Mouse (Mus musculus) MEL (cell line): ENCODE measurements around the gene Tmem132b. TPM values are rescaled to one million over a fixed set of nuclear protein-coding genes. Genes with fewer than 3 reads are reported as not detected.

ENCODE experiments used
- DNase-seq: peaks from one replicate; pipeline ENCODE4 v3.0.0; 2011; ENCODE audit warnings: low read depth, low spot score
- H3K27ac ChIP-seq: 2 replicates; pipeline ENCODE4 v1.5.1; 2012; ENCODE audit warnings: low read depth, mild to moderate bottlenecking, control low read depth, low read length, moderate library complexity; ENCODE audit not compliant: control insufficient read depth
- H3K27me3 ChIP-seq, 2 experiments: fragments of 150-350 bp in 1 of 2; sonication (generic) in 1 of 2; 2 replicates each; pipeline ENCODE4 v1.6.1; 2012; ENCODE audit warnings: low read length in 2 of 2, mild to moderate bottlenecking in 2 of 2, improper control_type of control experiment in 1 of 2, moderate library complexity in 1 of 2; ENCODE audit not compliant: insufficient read depth in 2 of 2, control insufficient read depth in 1 of 2
- H3K36me3 ChIP-seq, 2 experiments: 2 replicates each; pipeline ENCODE4 v1.6.1; 2012 to 2014; ENCODE audit warnings: low read length in 2 of 2, improper control_type of control experiment in 1 of 2, inconsistent platforms in 1 of 2, mild to moderate bottlenecking in 1 of 2; ENCODE audit not compliant: insufficient read depth in 2 of 2, control insufficient read depth in 1 of 2
- H3K4me1 ChIP-seq, 2 experiments: fragments of 150-350 bp in 1 of 2; sonication (generic) in 1 of 2; 2 replicates each; pipeline ENCODE4 v1.6.1; 2012; ENCODE audit warnings: low read length in 2 of 2, improper control_type of control experiment in 1 of 2, mild to moderate bottlenecking in 1 of 2; ENCODE audit not compliant: insufficient read depth in 2 of 2, control insufficient read depth in 1 of 2
- H3K4me3 ChIP-seq, 2 experiments: fragments of 150-350 bp in 1 of 2; sonication (generic) in 1 of 2; 2 replicates each; pipeline ENCODE4 v1.5.1; 2012; ENCODE audit warnings: low read depth in 2 of 2, low read length in 2 of 2, mild to moderate bottlenecking in 2 of 2, moderate library complexity in 2 of 2, control low read depth in 1 of 2, improper control_type of control experiment in 1 of 2; ENCODE audit not compliant: control insufficient read depth in 1 of 2, insufficient read depth in 1 of 2
- H3K79me2 ChIP-seq: 2 replicates; pipeline ENCODE4 v1.6.1; 2012; ENCODE audit warnings: mild to moderate bottlenecking, low read length, moderate library complexity; ENCODE audit not compliant: control insufficient read depth, poor library complexity, insufficient read depth
- H3K9ac ChIP-seq: 2 replicates; pipeline ENCODE4 v1.6.1; 2012; ENCODE audit warnings: low read depth, mild to moderate bottlenecking, control low read depth, low read length, moderate library complexity; ENCODE audit not compliant: control insufficient read depth, poor library complexity, severe bottlenecking
- H3K9me3 ChIP-seq: fragments of 150-350 bp; sonication (generic); replicated peaks from 2 replicates; pipeline ENCODE4 v1.6.1; 2012; ENCODE audit warnings: mild to moderate bottlenecking, low read length, improper control_type of control experiment, moderate library complexity; ENCODE audit not compliant: insufficient read depth
- CTCF ChIP-seq, 3 experiments: IDR thresholded peaks in 2 of 3; conservative IDR thresholded peaks in 1 of 3; 2 replicates each; pipeline ENCODE4 v1.5.1; 2011 to 2012; ENCODE audit warnings: low read length in 3 of 3, low read depth in 2 of 3, mild to moderate bottlenecking in 2 of 3, improper control_type of control experiment in 1 of 3, inconsistent platforms in 1 of 3, mixed read lengths in 1 of 3, moderate library complexity in 1 of 3; ENCODE audit not compliant: control insufficient read depth in 1 of 3, insufficient read depth in 1 of 3, poor library complexity in 1 of 3, severe bottlenecking in 1 of 3
- E2F4 ChIP-seq: IDR thresholded peaks from 2 replicates; pipeline ENCODE4 v1.6.1; 2011; ENCODE audit warnings: low read depth, low read length, improper control_type of control experiment, borderline replicate concordance
- ELF1 ChIP-seq: IDR thresholded peaks from 2 replicates; pipeline ENCODE4 v1.6.1; 2014; ENCODE audit warnings: low read depth, mild to moderate bottlenecking, inconsistent platforms, low read length, improper control_type of control experiment, moderate library complexity
- EP300 ChIP-seq, 2 experiments: IDR thresholded peaks; 2 replicates each; pipeline ENCODE4 v1.6.1; 2011; ENCODE audit warnings: improper control_type of control experiment in 2 of 2, low read length in 2 of 2, low read depth in 1 of 2, mild to moderate bottlenecking in 1 of 2
- ETS1 ChIP-seq: IDR thresholded peaks from 2 replicates; pipeline ENCODE4 v1.6.1; 2012; ENCODE audit warnings: low read depth, mild to moderate bottlenecking, inconsistent platforms, low read length, improper control_type of control experiment, moderate library complexity
- GATA1 ChIP-seq: IDR thresholded peaks from 2 replicates; pipeline ENCODE4 v1.6.1; 2011; ENCODE audit warnings: low read depth, low read length, improper control_type of control experiment
- HCFC1 ChIP-seq: IDR thresholded peaks from 2 replicates; pipeline ENCODE4 v1.6.1; 2012; ENCODE audit warnings: low read depth, mild to moderate bottlenecking, inconsistent platforms, low read length, improper control_type of control experiment, moderate library complexity
- JUND ChIP-seq: IDR thresholded peaks from 2 replicates; pipeline ENCODE4 v1.6.1; 2011; ENCODE audit warnings: low read depth, mild to moderate bottlenecking, improper control_type of control experiment, low read length
- MAX ChIP-seq: IDR thresholded peaks from 2 replicates; pipeline ENCODE4 v1.6.1; 2011; ENCODE audit warnings: low read length, improper control_type of control experiment
- MAZ ChIP-seq: IDR thresholded peaks from 2 replicates; pipeline ENCODE4 v1.6.1; 2012; ENCODE audit warnings: low read depth, mild to moderate bottlenecking, inconsistent platforms, low read length, improper control_type of control experiment
- NELFE ChIP-seq: IDR thresholded peaks from 2 replicates; pipeline ENCODE4 v1.6.1; 2011; ENCODE audit warnings: low read depth, low read length, improper control_type of control experiment
- POLR2A ChIP-seq, 2 experiments: IDR thresholded peaks; 2 replicates each; pipeline ENCODE4 v1.6.1; 2011 to 2012; ENCODE audit warnings: low read length in 2 of 2, mild to moderate bottlenecking in 2 of 2, control low read depth in 1 of 2, improper control_type of control experiment in 1 of 2, low read depth in 1 of 2, moderate library complexity in 1 of 2; ENCODE audit not compliant: control insufficient read depth in 1 of 2, insufficient read depth in 1 of 2, poor library complexity in 1 of 2
- POLR2AphosphoS2 ChIP-seq: IDR thresholded peaks from 2 replicates; pipeline ENCODE4 v1.6.1; 2011; ENCODE audit warnings: low read length, improper control_type of control experiment
- POLR2AphosphoS5 ChIP-seq: IDR thresholded peaks from 2 replicates; pipeline ENCODE4 v1.6.1; 2012; ENCODE audit warnings: low read depth, borderline replicate concordance, mild to moderate bottlenecking, inconsistent platforms, low read length, moderate library complexity, mixed read lengths
- RAD21 ChIP-seq: IDR thresholded peaks from 2 replicates; pipeline ENCODE4 v1.6.1; 2011; ENCODE audit warnings: mild to moderate bottlenecking, low read depth, low read length, improper control_type of control experiment
- SMC3 ChIP-seq: IDR thresholded peaks from 2 replicates; pipeline ENCODE4 v1.6.1; 2011; ENCODE audit warnings: low read depth, low read length, improper control_type of control experiment
- TBP ChIP-seq: IDR thresholded peaks from 2 replicates; pipeline ENCODE4 v1.8.0; 2011; ENCODE audit warnings: low read depth, low read length, improper control_type of control experiment
- ZKSCAN1 ChIP-seq: IDR thresholded peaks from 2 replicates; pipeline ENCODE4 v1.6.1; 2012; ENCODE audit warnings: low read depth, mild to moderate bottlenecking, inconsistent platforms, low read length, improper control_type of control experiment, moderate library complexity
- ZNF384 ChIP-seq: IDR thresholded peaks from 2 replicates; pipeline ENCODE4 v1.6.1; 2012; ENCODE audit warnings: low read depth, mild to moderate bottlenecking, inconsistent platforms, low read length, improper control_type of control experiment
- polyA plus RNA-seq, 2 experiments: library from polyadenylated mRNA; stranded (reverse) in 1 of 2; unstranded in 1 of 2; fragments of >175 nt in 1 of 2; fragments of >200 nt in 1 of 2; gene quantifications; 2 replicates each; pipeline versions ENCODE4 v1.2.1 to v1.2.4; 2012; ENCODE audit warnings: low replicate concordance in 2 of 2, low read depth in 1 of 2; ENCODE audit not compliant: insufficient read length in 2 of 2, insufficient read depth in 1 of 2, missing spikeins in 1 of 2
- total RNA-seq: library from RNA; depleted of rRNA; stranded (reverse); fragments of 300-350 nt; gene quantifications from 2 replicates; pipeline ENCODE4 v1.2.3, GENCODE M21; 2012

Tmem132b gene
- total and polyA plus RNA-seq, 3 experiments, result not detected

GRCm38 (mm10) chr5:125613136-125613535 lies 81.6 kb downstream of the Tmem132b start:
- Histone ChIP-seq H3K79me2 (no peaks in the 10 kb centered on the region), H3K4me1 (no peaks in the 10 kb centered on the region), H3K36me3 (no peaks in the 10 kb centered on the region), H3K9me3 (no peaks in the 10 kb centered on the region), H3K27me3 (no peaks in the 10 kb centered on the region), H3K9ac (no peak overlapping the region), H3K27ac (no peak overlapping the region), H3K4me3 (no peak overlapping the region)
- DNase-seq, result no peak
- TF ChIP-seq E2F4, result no peak
- no peak for TF ChIP-seq ZNF384
- TF ChIP-seq POLR2AphosphoS5, result no peak
- TF ChIP-seq ZKSCAN1, result no peak
- TF ChIP-seq RAD21, result no peak
- no peak for TF ChIP-seq NELFE
- no peak for TF ChIP-seq MAX
- no peak for TF ChIP-seq HCFC1
- no peak for TF ChIP-seq JUND
- TF ChIP-seq GATA1, result no peak
- no peak for TF ChIP-seq ELF1
- no peak for TF ChIP-seq SMC3
- TF ChIP-seq POLR2AphosphoS2, result no peak
- no peak for TF ChIP-seq ETS1
- no peak for TF ChIP-seq MAZ
- no peak for TF ChIP-seq TBP
- TF ChIP-seq EP300 (IDR thresholded peaks at IDR 0.05; ENCODE audit: low read depth in 1 of 2, low read length in 2 of 2), result no peak
- TF ChIP-seq, all 39 proteins: peak for 0

GRCm38 (mm10) chr5:125614348-125614747 lies 82.8 kb downstream of the Tmem132b start:
- TF ChIP-seq EP300 (IDR thresholded peaks at IDR 0.05; ENCODE audit: low read depth in 1 of 2, low read length in 2 of 2) (no peak), CTCF (IDR thresholded peaks at IDR 0.05 in 2 of 3, conservative IDR thresholded peaks at IDR 0.05 in 1 of 3; ENCODE audit: control insufficient read depth in 1 of 3, insufficient read depth in 1 of 3, low read depth in 2 of 3, low read length in 3 of 3, poor library complexity in 1 of 3, severe bottlenecking in 1 of 3) (peak in 2 of 3 experiments; percentile 15 to 50; a peak in 4 of 6 replicates), RAD21 (peak; percentile 17), POLR2A (IDR thresholded peaks at IDR 0.05; ENCODE audit: control insufficient read depth in 1 of 2, insufficient read depth in 1 of 2, low read depth in 1 of 2, low read length in 2 of 2, poor library complexity in 1 of 2) (no peak)
- H3K27ac ChIP-seq, result no peak overlapping the region
- no peak overlapping the region for H3K4me3 ChIP-seq
- H3K79me2 ChIP-seq, result no peaks in the 10 kb centered on the region
- no peaks in the 10 kb centered on the region for H3K36me3 ChIP-seq
- H3K4me1 ChIP-seq, result no peaks in the 10 kb centered on the region
- DNase-seq, result peak; percentile 9
- H3K9ac ChIP-seq, result no peak overlapping the region
- no peaks in the 10 kb centered on the region for H3K9me3 ChIP-seq
- H3K27me3 ChIP-seq, result no peaks in the 10 kb centered on the region
